Mouse (Mus musculus) CH12.LX (cell line): Measurements from ENCODE around the gene Evx2. TPM values are rescaled to one million over a fixed set of nuclear protein-coding genes. Genes with fewer than 3 reads are reported as not detected.

Experiments
- DNase-seq: peaks from one replicate; pipeline ENCODE4 v3.0.0-alpha.2; 2013; ENCODE audit errors: extremely low read depth
- H3K27ac ChIP-seq: 2 replicates; pipeline ENCODE4 v1.5.1; 2012; ENCODE audit warnings: low read depth, mild to moderate bottlenecking, control low read depth, moderate library complexity; ENCODE audit not compliant: insufficient read depth
- H3K27me3 ChIP-seq: replicated peaks from 2 replicates; pipeline ENCODE3; 2012; ENCODE audit warnings: inconsistent platforms
- H3K36me3 ChIP-seq, 2 experiments: replicated peaks in 1 of 2; 2 replicates each; pipeline versions ENCODE3 to v1.6.1; 2012; ENCODE audit warnings: inconsistent platforms in 1 of 2, low read length in 1 of 2, mild to moderate bottlenecking in 1 of 2, mixed read lengths in 1 of 2, moderate library complexity in 1 of 2; ENCODE audit not compliant: control insufficient read depth in 1 of 2, insufficient read depth in 1 of 2
- H3K4me1 ChIP-seq, 2 experiments: 2 replicates each; pipeline ENCODE4 v1.6.1; 2012; ENCODE audit warnings: inconsistent platforms in 1 of 2, moderate library complexity in 1 of 2; ENCODE audit not compliant: insufficient read depth in 2 of 2, control insufficient read depth in 1 of 2
- H3K4me2 ChIP-seq: 2 replicates; pipeline ENCODE4 v1.6.1; 2012; ENCODE audit warnings: low read depth, mild to moderate bottlenecking, control low read depth; ENCODE audit not compliant: poor library complexity, insufficient read depth, severe bottlenecking
- H3K4me3 ChIP-seq, 3 experiments: fragments of 150-350 bp in 1 of 3; sonication (generic) in 1 of 3; replicated peaks in 1 of 3; 2 replicates each; pipeline versions ENCODE3 to v1.5.1; 2011 to 2012; ENCODE audit warnings: low read depth in 2 of 3, low read length in 2 of 3, mild to moderate bottlenecking in 2 of 3, moderate library complexity in 2 of 3, control low read depth in 1 of 3, improper control_type of control experiment in 1 of 3, inconsistent platforms in 1 of 3, mixed read lengths in 1 of 3; ENCODE audit not compliant: poor library complexity in 1 of 3
- H3K79me2 ChIP-seq: replicated peaks from 2 replicates; pipeline ENCODE4 v1.6.1; 2012; ENCODE audit warnings: mild to moderate bottlenecking, moderate library complexity; ENCODE audit not compliant: control insufficient read depth, poor library complexity, insufficient read depth, severe bottlenecking; ENCODE audit errors: extremely low read depth
- H3K9ac ChIP-seq: 2 replicates; pipeline ENCODE4 v1.6.1; 2012; ENCODE audit warnings: low read depth, mild to moderate bottlenecking, control low read depth, moderate library complexity; ENCODE audit not compliant: insufficient read depth
- H3K9me3 ChIP-seq: replicated peaks from 2 replicates; pipeline ENCODE3; 2012; ENCODE audit warnings: low read length, inconsistent platforms, mixed read lengths
- BHLHE40 ChIP-seq: IDR thresholded peaks from 2 replicates; pipeline ENCODE4 v1.6.1; 2011; ENCODE audit warnings: mild to moderate bottlenecking, low read depth, low read length, improper control_type of control experiment
- CHD1 ChIP-seq: IDR thresholded peaks from 2 replicates; pipeline ENCODE4 v1.6.1; 2012; ENCODE audit warnings: low read depth, low read length, improper control_type of control experiment, inconsistent platforms
- CHD2 ChIP-seq: IDR thresholded peaks from 2 replicates; pipeline ENCODE4 v1.6.1; 2011; ENCODE audit warnings: low read length, improper control_type of control experiment
- CTCF ChIP-seq, 2 experiments: IDR thresholded peaks in 1 of 2; conservative IDR thresholded peaks in 1 of 2; 2 replicates each; pipeline ENCODE4 v1.5.1; 2011 to 2012; ENCODE audit warnings: low read depth in 2 of 2, low read length in 2 of 2, improper control_type of control experiment in 1 of 2, inconsistent platforms in 1 of 2, mild to moderate bottlenecking in 1 of 2, moderate library complexity in 1 of 2
- E2F4 ChIP-seq: IDR thresholded peaks from 2 replicates; pipeline ENCODE4 v1.6.1; 2011; ENCODE audit warnings: low read depth, low read length, improper control_type of control experiment; ENCODE audit not compliant: insufficient replicate concordance
- EP300 ChIP-seq: IDR thresholded peaks from 2 replicates; pipeline ENCODE4 v1.6.1; 2011; ENCODE audit warnings: low read length, improper control_type of control experiment
- ETS1 ChIP-seq: conservative IDR thresholded peaks from 2 replicates; pipeline ENCODE4 v1.6.1; 2012; ENCODE audit warnings: low read depth, mild to moderate bottlenecking, inconsistent platforms, low read length, improper control_type of control experiment, moderate library complexity
- GABPA ChIP-seq: IDR thresholded peaks from 2 replicates; pipeline ENCODE4 v1.6.1; 2012; ENCODE audit warnings: low read depth, low read length, improper control_type of control experiment, inconsistent platforms; ENCODE audit not compliant: insufficient replicate concordance
- JUN ChIP-seq: IDR thresholded peaks from 2 replicates; pipeline ENCODE4 v1.6.1; 2011; ENCODE audit warnings: low read depth, mild to moderate bottlenecking, low read length, improper control_type of control experiment, moderate library complexity; ENCODE audit not compliant: insufficient read depth
- JUND ChIP-seq: conservative IDR thresholded peaks from 2 replicates; pipeline ENCODE4 v1.6.1; 2011; ENCODE audit warnings: low read depth, low read length, improper control_type of control experiment
- MAX ChIP-seq: IDR thresholded peaks from 2 replicates; pipeline ENCODE4 v1.6.1; 2011; ENCODE audit warnings: low read length, improper control_type of control experiment
- MAZ ChIP-seq: IDR thresholded peaks from 2 replicates; pipeline ENCODE4 v1.6.1; 2012; ENCODE audit warnings: low read depth, mild to moderate bottlenecking, inconsistent platforms, low read length, improper control_type of control experiment, moderate library complexity
- MEF2A ChIP-seq: IDR thresholded peaks from 2 replicates; pipeline ENCODE4 v1.6.1; 2014; ENCODE audit warnings: low read depth, mild to moderate bottlenecking, inconsistent platforms, low read length, improper control_type of control experiment, borderline replicate concordance
- MXI1 ChIP-seq: IDR thresholded peaks from 2 replicates; pipeline ENCODE4 v1.6.1; 2011; ENCODE audit warnings: mild to moderate bottlenecking, low read depth, low read length, improper control_type of control experiment
- NELFE ChIP-seq: IDR thresholded peaks from 2 replicates; pipeline ENCODE4 v1.6.1; 2011; ENCODE audit warnings: low read depth, low read length, improper control_type of control experiment
- POLR2A ChIP-seq: IDR thresholded peaks from 2 replicates; pipeline ENCODE4 v1.6.1; 2011; ENCODE audit warnings: low read depth, mild to moderate bottlenecking, improper control_type of control experiment, low read length
- POLR2AphosphoS2 ChIP-seq: IDR thresholded peaks from 2 replicates; pipeline ENCODE4 v1.6.1; 2011; ENCODE audit warnings: low read depth, low read length, improper control_type of control experiment
- RAD21 ChIP-seq: IDR thresholded peaks from 2 replicates; pipeline ENCODE4 v1.6.1; 2011; ENCODE audit warnings: low read depth, mild to moderate bottlenecking, low read length, improper control_type of control experiment, moderate library complexity
- RCOR1 ChIP-seq: conservative IDR thresholded peaks from 2 replicates; pipeline ENCODE4 v1.6.1; 2012; ENCODE audit warnings: low read depth, mild to moderate bottlenecking, inconsistent platforms, low read length, improper control_type of control experiment
- SMC3 ChIP-seq: IDR thresholded peaks from 2 replicates; pipeline ENCODE4 v1.6.1; 2011; ENCODE audit warnings: low read depth, low read length, improper control_type of control experiment
- TBP ChIP-seq: conservative IDR thresholded peaks from 2 replicates; pipeline ENCODE4 v1.6.1; 2011; ENCODE audit warnings: low read depth, low read length, improper control_type of control experiment
- TCF12 ChIP-seq: IDR thresholded peaks from 2 replicates; pipeline ENCODE4 v1.6.1; 2014; ENCODE audit warnings: low read depth, mild to moderate bottlenecking, inconsistent platforms, low read length, improper control_type of control experiment
- USF1 ChIP-seq: IDR thresholded peaks from 2 replicates; pipeline ENCODE4 v1.6.1; 2014; ENCODE audit warnings: low read depth, mild to moderate bottlenecking, inconsistent platforms, low read length, improper control_type of control experiment
- USF2 ChIP-seq: conservative IDR thresholded peaks from 2 replicates; pipeline ENCODE4 v1.6.1; 2011; ENCODE audit warnings: low read depth, low read length, improper control_type of control experiment
- ZC3H11A ChIP-seq: IDR thresholded peaks from 2 replicates; pipeline ENCODE4 v1.6.1; 2012; ENCODE audit warnings: low read depth, mild to moderate bottlenecking, inconsistent platforms, low read length, improper control_type of control experiment
- ZMIZ1 ChIP-seq: IDR thresholded peaks from 2 replicates; pipeline ENCODE4 v1.6.1; 2012; ENCODE audit warnings: low read depth, mild to moderate bottlenecking, inconsistent platforms, low read length, improper control_type of control experiment
- dilution Hi-C: fragments of 300-500 bp; cut with MboI; formaldehyde crosslinking; loops from 2 replicates; pipeline ENCODE4 v1.14.3; 2020; ENCODE audit warnings: low sequenced_read_pairs; ENCODE audit not compliant: extremely low pct_unique_long_range_greater_than_20kb, extremely low pct_ligation_motif_present
- in situ Hi-C: fragments of 300-500 bp; cut with MboI; formaldehyde crosslinking; loops from 3 replicates; pipeline ENCODE4 v1.14.3; 2019; ENCODE audit warnings: low sequenced_read_pairs, low pct_ligation_motif_present, low pct_unique_long_range_greater_than_20kb, mixed read lengths
- polyA plus RNA-seq: library from polyadenylated mRNA; unstranded; fragments of >175 nt; gene quantifications from 2 replicates; pipeline ENCODE4 v1.2.1, GENCODE M21; 2012; ENCODE audit warnings: low read depth; ENCODE audit not compliant: insufficient read length
- total RNA-seq, 2 experiments: library from RNA; depleted of rRNA; stranded (reverse); fragments of 300-350 nt in 1 of 2; fragments of >200 nt in 1 of 2; gene quantifications; 2 replicates each; pipeline ENCODE4 v1.2.3; 2012 to 2014

The Evx2 gene
- total and polyA plus RNA-seq, 3 experiments: not detected

- TF ChIP-seq JUND (no peak), ETS1 (no peak), TCF12 (no peak), BHLHE40 (no peak), ZMIZ1 (no peak), CHD2 (no peak), TBP (no peak), E2F4 (no peak), SMC3 (no peak), CHD1 (no peak), USF2 (no peak), JUN (no peak), MAX (no peak), MXI1 (no peak), GABPA (no peak), EP300 (no peak)
- Histone ChIP-seq H3K79me2 (no peaks in the 10 kb centered on the region), H3K4me3 (no peak overlapping the region), H3K9me3 (no peaks in the 10 kb centered on the region), H3K27ac (no peak overlapping the region), H3K4me1 (no peaks in the 10 kb centered on the region), H3K9ac (no peak overlapping the region), H3K27me3 (no peaks in the 10 kb centered on the region), H3K36me3 (no peaks in the 10 kb centered on the region), H3K4me2 (no peak overlapping the region)
- DNase-seq: no peak
- dilution Hi-C loops (no loop called here), in situ Hi-C loops (no loop called here)
These were observed 39.6 kb downstream of the Evx2 start for GRCm38 (mm10) chr2:74619676-74620246.

- no peak for DNase-seq
- Histone ChIP-seq H3K27ac (no peak overlapping the region), H3K27me3 (no peaks in the 10 kb centered on the region), H3K9me3 (no peaks in the 10 kb centered on the region), H3K9ac (no peak overlapping the region), H3K36me3 (no peaks in the 10 kb centered on the region), H3K4me3 (no peak overlapping the region), H3K4me1 (no peaks in the 10 kb centered on the region), H3K79me2 (no peaks in the 10 kb centered on the region), H3K4me2 (no peak overlapping the region)
- in situ Hi-C loops (no loop called here), dilution Hi-C loops (no loop called here)
- no peak for TF ChIP-seq MEF2A
- no peak for TF ChIP-seq RAD21
- no peak for TF ChIP-seq POLR2AphosphoS2
- TF ChIP-seq RCOR1: no peak
- no peak for TF ChIP-seq MAX
- no peak for TF ChIP-seq SMC3
- no peak for TF ChIP-seq EP300
- no peak for TF ChIP-seq POLR2A
- TF ChIP-seq ZC3H11A: no peak
- TF ChIP-seq JUND: no peak
- no peak for TF ChIP-seq ZMIZ1
- no peak for TF ChIP-seq E2F4
- no peak for TF ChIP-seq MAZ
- no peak for TF ChIP-seq ETS1
- no peak for TF ChIP-seq USF2
- no peak for TF ChIP-seq CTCF (conservative IDR thresholded peaks at IDR 0.05 in 1 of 2, IDR thresholded peaks at IDR 0.05 in 1 of 2; ENCODE audit: low read depth in 2 of 2, low read length in 2 of 2)
- TF ChIP-seq USF1: no peak
- TF ChIP-seq CHD2: no peak
- TF ChIP-seq NELFE: no peak
These were observed 41.7 kb downstream of the Evx2 start for GRCm38 (mm10) chr2:74617706-74618105.
